Mouse (Mus musculus): Measurements from ENCODE around the gene Fam193a. TPM values are rescaled to one million over a fixed set of nuclear protein-coding genes. Genes with fewer than 3 reads are reported as not detected.
A peak's percentile ranks its signal among the peaks of the same experiment; 100 is the strongest.

The Fam193a gene
- polyA plus RNA-seq, 1 experiment from 2014 or later = 7.5 TPM

DNA sequence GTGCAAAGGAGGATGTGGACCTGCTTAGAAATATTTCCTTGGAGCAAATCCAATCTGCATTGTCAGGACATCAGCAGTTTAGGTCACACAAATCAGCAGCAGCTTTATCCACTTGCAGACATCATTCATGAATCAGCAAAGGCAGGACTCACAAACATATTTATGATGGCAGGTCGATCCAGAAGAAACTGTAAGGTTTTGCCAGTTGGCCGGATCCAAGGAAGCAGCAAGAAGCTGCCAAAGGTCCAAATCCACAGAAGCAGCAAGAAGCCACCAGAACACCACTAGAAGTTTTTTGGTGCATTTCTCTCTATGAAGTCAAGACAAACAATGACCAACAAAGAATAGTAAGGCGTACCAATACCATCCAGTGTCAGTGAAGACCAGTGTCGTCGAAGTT lies 15.9 kb downstream of the Fam193a start:
- H3K4me3 ChIP-seq = no peak overlapping the region
- no peak overlapping the region for H3K27ac ChIP-seq (replicated peaks)
- peaks cover 17% of the 10 kb centered on the region for H3K36me3 ChIP-seq
- H3K9me3 ChIP-seq = peaks cover 11% of the 10 kb centered on the region; the same call in 1 of the 2 replicates
- H3K27me3 ChIP-seq (replicated peaks) = no peaks in the 10 kb centered on the region
- no peak for ATAC-seq (ENCODE audit: extremely low read depth, insufficient number of reproducible peaks, low FRiP score, low TSS enrichment)
- no peak overlapping the region for H3K4me2 ChIP-seq
- no peak overlapping the region for H3K9ac ChIP-seq
- 95% methylated on average over 5 of the region's 5 CpGs for WGBS
- no peaks in the 10 kb centered on the region for H3K4me1 ChIP-seq

DNA sequence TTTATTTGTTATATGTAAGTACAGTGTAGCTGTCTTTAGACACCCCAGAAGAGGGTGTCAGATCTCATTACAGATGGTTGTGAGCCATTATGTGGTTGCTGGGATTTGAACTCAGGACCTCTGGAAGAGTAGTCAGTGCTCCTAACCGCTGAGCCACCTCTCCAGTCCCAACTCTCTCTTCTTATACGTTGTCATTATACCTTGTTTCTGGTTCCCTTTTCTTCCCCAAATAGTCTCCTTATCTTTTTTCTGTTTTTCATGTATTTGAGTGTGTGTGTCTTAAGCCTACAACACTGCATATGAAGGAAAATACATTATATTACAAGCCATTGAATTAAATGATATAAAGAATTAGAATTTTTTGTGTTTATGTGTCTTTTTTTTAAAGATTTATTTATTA lies 17.0 kb downstream of the Fam193a start:
- WGBS = 95% methylated on average over 2 of the region's 2 CpGs
- H3K27ac ChIP-seq (replicated peaks) = no peak overlapping the region
- no peak for ATAC-seq (ENCODE audit: extremely low read depth, insufficient number of reproducible peaks, low FRiP score, low TSS enrichment)
- H3K36me3 ChIP-seq = peaks cover 17% of the 10 kb centered on the region
- H3K4me3 ChIP-seq = no peak overlapping the region
- no peaks in the 10 kb centered on the region for H3K27me3 ChIP-seq (replicated peaks)
- peaks cover 11% of the 10 kb centered on the region; the same call in 1 of the 2 replicates for H3K9me3 ChIP-seq
- H3K4me1 ChIP-seq = no peaks in the 10 kb centered on the region
- H3K9ac ChIP-seq = no peak overlapping the region
- H3K4me2 ChIP-seq = no peak overlapping the region

- peaks cover 29% of the 10 kb centered on the region for H3K4me1 ChIP-seq
- no peaks in the 10 kb centered on the region for H3K9me3 ChIP-seq
- WGBS = 94% methylated on average over 8 of the region's 8 CpGs
- no peak overlapping the region for H3K4me3 ChIP-seq
- no peak overlapping the region for H3K4me2 ChIP-seq
- H3K27ac ChIP-seq (replicated peaks) = no peak overlapping the region
- ATAC-seq (ENCODE audit: extremely low read depth, insufficient number of reproducible peaks, low FRiP score, low TSS enrichment) = no peak
- H3K9ac ChIP-seq = no peak overlapping the region
- no peaks in the 10 kb centered on the region for H3K27me3 ChIP-seq (replicated peaks)
- H3K36me3 ChIP-seq = no peaks in the 10 kb centered on the region
Measured at GRCm38 (mm10) chr5:34393251-34393650, 23.5 kb downstream of the Fam193a start.

DNA sequence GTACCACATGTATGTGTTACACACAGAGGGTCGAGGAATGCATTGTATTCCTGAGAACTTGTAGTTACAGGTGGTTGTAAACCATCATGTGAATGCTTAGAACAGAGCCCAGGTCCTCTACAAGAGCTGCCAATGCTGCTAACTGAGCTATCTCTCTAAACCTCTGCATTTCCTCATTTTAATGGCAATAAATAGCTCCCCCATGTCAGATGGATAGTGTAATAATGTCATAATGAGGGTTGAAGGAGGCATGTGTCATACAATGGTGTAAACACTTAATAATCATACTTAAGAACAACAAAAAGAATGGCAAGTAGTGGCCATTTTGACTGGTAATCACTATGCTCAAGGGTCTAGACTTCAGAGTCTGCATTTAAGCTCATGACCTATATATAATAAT lies 25.6 kb downstream of the Fam193a start:
- 91% methylated on average over 1 of the region's 1 CpGs for WGBS
- no peak overlapping the region for H3K9ac ChIP-seq
- no peaks in the 10 kb centered on the region for H3K9me3 ChIP-seq
- H3K27ac ChIP-seq (replicated peaks) = no peak overlapping the region
- H3K36me3 ChIP-seq = no peaks in the 10 kb centered on the region
- no peak overlapping the region for H3K4me2 ChIP-seq
- ATAC-seq (ENCODE audit: extremely low read depth, insufficient number of reproducible peaks, low FRiP score, low TSS enrichment) = no peak
- no peak overlapping the region for H3K4me3 ChIP-seq
- no peaks in the 10 kb centered on the region for H3K27me3 ChIP-seq (replicated peaks)
- H3K4me1 ChIP-seq = peaks cover 43% of the 10 kb centered on the region

GRCm38 (mm10) chr5:34395850-34396540 lies 26.3 kb downstream of the Fam193a start:
- peaks cover 43% of the 10 kb centered on the region for H3K4me1 ChIP-seq
- no peaks in the 10 kb centered on the region for H3K27me3 ChIP-seq (replicated peaks)
- H3K4me2 ChIP-seq = no peak overlapping the region
- ATAC-seq (ENCODE audit: extremely low read depth, insufficient number of reproducible peaks, low FRiP score, low TSS enrichment) = no peak
- H3K27ac ChIP-seq (replicated peaks) = no peak overlapping the region
- WGBS = 74% methylated on average over 2 of the region's 2 CpGs
- H3K9ac ChIP-seq = no peak overlapping the region
- no peaks in the 10 kb centered on the region for H3K9me3 ChIP-seq
- no peaks in the 10 kb centered on the region for H3K36me3 ChIP-seq
- H3K4me3 ChIP-seq = no peak overlapping the region

- Histone ChIP-seq H3K4me3 (no peak overlapping the region), H3K9ac (no peak overlapping the region), H3K27ac (replicated peaks) (no peak overlapping the region; the same call in 1 of the 2 replicates), H3K27me3 (replicated peaks) (no peaks in the 10 kb centered on the region), H3K9me3 (no peaks in the 10 kb centered on the region), H3K4me2 (no peak overlapping the region), H3K4me1 (peaks cover 62% of the 10 kb centered on the region), H3K36me3 (no peaks in the 10 kb centered on the region)
- no peak for ATAC-seq (ENCODE audit: extremely low read depth, insufficient number of reproducible peaks, low FRiP score, low TSS enrichment)
- WGBS = 82% methylated on average over 2 of the region's 2 CpGs
Measured at GRCm38 (mm10) chr5:34397866-34398265, 28.1 kb downstream of the Fam193a start.

GRCm38 (mm10) chr5:34398326-34398725 lies 28.6 kb downstream of the Fam193a start:
- Histone ChIP-seq H3K4me3 (no peak overlapping the region), H3K4me1 (peaks cover 66% of the 10 kb centered on the region), H3K9me3 (no peaks in the 10 kb centered on the region), H3K27ac (replicated peaks) (no peak overlapping the region; the same call in 1 of the 2 replicates), H3K4me2 (no peak overlapping the region), H3K27me3 (replicated peaks) (no peaks in the 10 kb centered on the region), H3K36me3 (no peaks in the 10 kb centered on the region), H3K9ac (no peak overlapping the region)
- WGBS = 67% methylated on average over 1 of the region's 1 CpGs
- no peak for ATAC-seq (ENCODE audit: extremely low read depth, insufficient number of reproducible peaks, low FRiP score, low TSS enrichment)

GRCm38 (mm10) chr5:34407366-34407918 lies 37.7 kb downstream of the Fam193a start:
- no peak overlapping the region for H3K4me3 ChIP-seq
- no peak overlapping the region for H3K9ac ChIP-seq
- no peaks in the 10 kb centered on the region for H3K9me3 ChIP-seq
- peaks cover 67% of the 10 kb centered on the region for H3K4me1 ChIP-seq
- H3K4me2 ChIP-seq = no peak overlapping the region
- H3K27ac ChIP-seq (replicated peaks) = no peak overlapping the region
- no peak for ATAC-seq (ENCODE audit: extremely low read depth, insufficient number of reproducible peaks, low FRiP score, low TSS enrichment)
- H3K27me3 ChIP-seq (replicated peaks) = no peaks in the 10 kb centered on the region
- H3K36me3 ChIP-seq = peaks cover 5% of the 10 kb centered on the region
- 90% methylated on average over 6 of the region's 6 CpGs for WGBS

GRCm38 (mm10) chr5:34409002-34409401 lies 39.3 kb downstream of the Fam193a start:
- Histone ChIP-seq H3K9ac (no peak overlapping the region), H3K27ac (replicated peaks) (no peak overlapping the region), H3K27me3 (replicated peaks) (no peaks in the 10 kb centered on the region), H3K4me1 (peaks cover 54% of the 10 kb centered on the region), H3K9me3 (no peaks in the 10 kb centered on the region), H3K36me3 (peaks cover 14% of the 10 kb centered on the region), H3K4me3 (no peak overlapping the region), H3K4me2 (no peak overlapping the region)
- WGBS = 73% methylated on average over 1 of the region's 1 CpGs
- ATAC-seq (ENCODE audit: extremely low read depth, insufficient number of reproducible peaks, low FRiP score, low TSS enrichment) = no peak

GRCm38 (mm10) chr5:34410819-34411218 lies 41.1 kb downstream of the Fam193a start:
- H3K36me3 ChIP-seq = peaks cover 14% of the 10 kb centered on the region
- no peak for ATAC-seq (ENCODE audit: extremely low read depth, insufficient number of reproducible peaks, low FRiP score, low TSS enrichment)

GRCm38 (mm10) chr5:34413921-34414320 lies 44.2 kb downstream of the Fam193a start:
- Histone ChIP-seq H3K36me3 (peaks cover 21% of the 10 kb centered on the region), H3K4me2 (no peak overlapping the region), H3K4me1 (peaks cover 43% of the 10 kb centered on the region), H3K27me3 (replicated peaks) (no peaks in the 10 kb centered on the region), H3K9ac (no peak overlapping the region), H3K9me3 (no peaks in the 10 kb centered on the region), H3K27ac (replicated peaks) (no peak overlapping the region), H3K4me3 (no peak overlapping the region)
- 34% methylated on average over 2 of the region's 2 CpGs for WGBS
- no peak for ATAC-seq (ENCODE audit: extremely low read depth, insufficient number of reproducible peaks, low FRiP score, low TSS enrichment)

More at GRCm38 (mm10) chr5:34410819-34411218, 41.1 kb downstream of the Fam193a start:
- Histone ChIP-seq H3K9ac (no peak overlapping the region), H3K4me3 (no peak overlapping the region), H3K4me1 (peaks cover 47% of the 10 kb centered on the region), H3K27ac (replicated peaks) (peak overlapping the region; percentile 10; the same call in 1 of the 2 replicates), H3K27me3 (replicated peaks) (no peaks in the 10 kb centered on the region), H3K9me3 (no peaks in the 10 kb centered on the region), H3K4me2 (no peak overlapping the region)
- 35% methylated on average over 4 of the region's 4 CpGs for WGBS

Data from heart, embryonic 13.5 days (tissue).